In the genomic region with DNA sequence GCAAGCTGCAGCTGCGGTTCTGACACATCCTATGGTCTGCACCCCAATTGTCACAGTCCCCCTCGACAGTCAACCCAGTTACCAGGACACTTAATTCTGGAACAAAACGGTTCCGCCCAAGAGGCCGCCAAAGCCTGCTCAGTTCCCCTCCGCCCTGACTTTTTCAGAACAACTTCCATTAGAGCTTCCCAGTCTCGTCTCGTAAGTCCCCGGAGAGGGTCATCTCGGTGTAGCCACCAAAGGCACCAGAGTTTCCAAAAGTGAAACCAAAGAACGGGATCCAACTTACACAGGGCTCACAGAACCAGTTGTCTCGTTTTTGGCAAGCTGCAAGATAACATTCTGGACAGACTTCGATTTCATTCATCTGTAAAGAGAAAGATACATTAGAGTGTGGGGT, we compare ENCODE assay signal across 13 mouse cellular contexts.
"Had no signal": no experiment of that assay in that cellular context is flagged by ENCODE, and none has a peak within 500 bp of the region (broad histone marks: within the 10 kb centered on the region; RNA-seq: fewer than 3 reads in every experiment).

No protein-coding gene starts in this region.

- H3K4me3 ChIP-seq: liver, embryonic 13.5 days; neural tube, embryonic 12.5 days had no signal

- H3K27me3 ChIP-seq: liver, embryonic 13.5 days; neural tube, embryonic 12.5 days had no signal

- H3K9me3 ChIP-seq: liver, embryonic 13.5 days; neural tube, embryonic 12.5 days had no signal

- H3K9ac ChIP-seq: liver, embryonic 13.5 days; neural tube, embryonic 12.5 days had no signal

- H3K4me2 ChIP-seq: liver, embryonic 13.5 days; midbrain, embryonic 11.5 days; neural tube, embryonic 12.5 days had no signal

- DNase-seq: kidney, adult 18-20 months; kidney, adult 9 months; kidney, postnatal 25 days; liver, embryonic 13.5 days; lung, adult 2 months; lung, postnatal 14 days; lung, postnatal 4 days; midbrain, embryonic 14.5 days; thymus, adult 18-20 months; thymus, postnatal 36 days had no signal

- H3K4me1 ChIP-seq: liver, embryonic 13.5 days had no signal

- H3K27ac ChIP-seq: kidney, postnatal 0 days; liver, embryonic 13.5 days; neural tube, embryonic 12.5 days had no signal
